Mouse (Mus musculus) liver, adult 2 months (tissue): ENCODE measurements around the gene Igflr1.

Experiments used
- CTCF ChIP-seq: fragments of 200-500 bp; IDR thresholded peaks from 2 replicates; pipeline ENCODE4 v1.5.1; 2011; ENCODE audit warnings: low read depth, low read length, control low read depth
- POLR2A ChIP-seq: fragments of 200-500 bp; IDR thresholded peaks from 2 replicates; pipeline ENCODE4 v1.6.1; 2011; ENCODE audit warnings: low read length, control low read depth; ENCODE audit not compliant: insufficient read depth; ENCODE audit errors: extremely low read depth

DNA sequence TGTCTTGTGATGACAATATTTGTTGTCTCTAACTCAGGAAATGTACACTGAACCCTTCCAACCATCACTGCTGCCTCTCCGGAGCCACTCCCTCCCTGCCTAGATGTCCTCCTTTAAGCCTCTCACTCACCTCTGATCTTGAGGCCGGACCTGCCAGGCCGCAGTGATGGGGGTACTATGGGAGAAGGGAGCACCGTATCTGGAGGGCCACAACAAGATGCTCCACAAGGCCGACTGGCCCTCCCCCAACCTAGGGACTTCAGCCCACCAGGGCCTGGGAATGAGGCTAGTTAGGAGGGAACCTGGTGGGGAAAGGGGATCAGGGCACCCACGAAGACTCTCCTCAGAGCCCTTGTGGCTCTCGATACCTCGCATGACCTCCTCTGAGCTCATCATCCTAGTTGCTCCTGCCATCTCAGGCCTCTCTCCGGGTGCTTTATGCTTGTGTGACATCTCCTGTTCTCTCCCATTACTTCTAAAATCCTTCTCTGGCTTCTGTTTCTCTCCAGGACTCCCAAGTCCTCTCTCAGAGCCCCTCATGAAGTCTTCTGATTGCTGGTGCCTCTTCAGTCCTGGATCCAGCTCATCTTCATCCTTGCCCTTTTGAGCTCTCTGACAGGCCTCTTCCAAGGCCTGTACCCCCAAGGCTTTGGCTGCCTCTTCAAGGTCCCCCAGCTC lies 25.8 kb downstream of the Igflr1 start:
- TF ChIP-seq CTCF: no peak
- no peak for TF ChIP-seq POLR2A
